Mouse (Mus musculus) midbrain, embryonic 10.5 days (tissue): ENCODE data around the gene Gtf3a. TPM values are rescaled to one million over a fixed set of nuclear protein-coding genes. Genes with fewer than 3 reads are reported as not detected.
"Not testable (repeated sequence)": the region's sequence is repeated elsewhere in the genome, so short reads cannot be mapped to it uniquely, and the experiment has no call there.

ENCODE experiments used
- DNase-seq: peaks from one replicate; pipeline ENCODE4 v3.0.0-alpha.2; 2017; ENCODE audit warnings: low spot score
- H3K27ac ChIP-seq: fragments of 300-500 bp; sonication (generic); replicated peaks from 2 replicates; pipeline ENCODE4 v1.5.1; 2016; ENCODE audit warnings: mild to moderate bottlenecking
- H3K27me3 ChIP-seq: fragments of 300-500 bp; sonication (generic); 2 replicates; pipeline ENCODE4 v1.6.1; 2016; ENCODE audit warnings: low read depth, mild to moderate bottlenecking; ENCODE audit not compliant: poor library complexity, severe bottlenecking
- H3K36me3 ChIP-seq: fragments of 300-500 bp; sonication (generic); 2 replicates; pipeline ENCODE4 v1.6.1; 2016; ENCODE audit warnings: mild to moderate bottlenecking, moderate library complexity
- H3K4me1 ChIP-seq: fragments of 300-500 bp; sonication (generic); 2 replicates; pipeline ENCODE4 v1.6.1; 2016
- H3K4me3 ChIP-seq: fragments of 300-500 bp; sonication (generic); 2 replicates; pipeline ENCODE4 v1.5.1; 2016; ENCODE audit warnings: mild to moderate bottlenecking, moderate library complexity
- H3K9me3 ChIP-seq: fragments of 300-500 bp; sonication (generic); replicated peaks from 2 replicates; pipeline ENCODE4 v1.6.1; 2016; ENCODE audit warnings: mild to moderate bottlenecking
- WGBS: fragments of 180-500 bp; shearing (Covaris S2); methylation state at CpG from one replicate; pipeline ENCODE4 v1.1.7; 2016; 5-methylcytosine and 5-hydroxymethylcytosine counted together
- polyA plus RNA-seq: library from polyadenylated mRNA; unstranded; fragments of >200 nt; fragmentation: Nextera tagmentation; extraction: Ambion mirVana; gene quantifications from 2 replicates; pipeline ENCODE4 v1.2.1, GENCODE M21; 2016

Gtf3a gene
- polyA plus RNA-seq, 1 experiment from 2014 or later = 121 TPM

- DNase-seq = no peak
- 36% methylated on average over 6 of the region's 6 CpGs for WGBS
- Histone ChIP-seq H3K4me3 (peak overlapping the region; percentile 47), H3K4me1 (peaks cover 17% of the 10 kb centered on the region), H3K27me3 (peaks cover 14% of the 10 kb centered on the region), H3K9me3 (no peaks in the 10 kb centered on the region), H3K27ac (peak overlapping the region; percentile 70), H3K36me3 (no peaks in the 10 kb centered on the region)
Observed at GRCm38 (mm10) chr5:146919874-146920273, 28.6 kb upstream of the Gtf3a start.

GRCm38 (mm10) chr5:146920314-146921161 lies 27.9 kb upstream of the Gtf3a start:
- no peaks in the 10 kb centered on the region for H3K36me3 ChIP-seq
- H3K4me3 ChIP-seq = peak overlapping the region; percentile 47
- DNase-seq = no peak
- H3K27me3 ChIP-seq = peaks cover 14% of the 10 kb centered on the region
- H3K4me1 ChIP-seq = peaks cover 17% of the 10 kb centered on the region
- no peaks in the 10 kb centered on the region for H3K9me3 ChIP-seq
- H3K27ac ChIP-seq = peak overlapping the region; percentile 70
- WGBS = 6% methylated on average over 26 of the region's 27 CpGs

GRCm38 (mm10) chr5:146921224-146921623 lies 27.2 kb upstream of the Gtf3a start:
- peaks cover 17% of the 10 kb centered on the region for H3K4me1 ChIP-seq
- DNase-seq = no peak
- H3K4me3 ChIP-seq = no peak overlapping the region
- peaks cover 14% of the 10 kb centered on the region for H3K27me3 ChIP-seq
- H3K9me3 ChIP-seq = no peaks in the 10 kb centered on the region
- WGBS = 47% methylated on average over 8 of the region's 8 CpGs
- H3K36me3 ChIP-seq = no peaks in the 10 kb centered on the region
- H3K27ac ChIP-seq = no peak overlapping the region

GRCm38 (mm10) chr5:146923547-146923946 lies 24.9 kb upstream of the Gtf3a start:
- no peaks in the 10 kb centered on the region for H3K9me3 ChIP-seq
- no peak for DNase-seq
- H3K27ac ChIP-seq = no peak overlapping the region
- H3K36me3 ChIP-seq = no peaks in the 10 kb centered on the region
- H3K4me3 ChIP-seq = no peak overlapping the region
- peaks cover 17% of the 10 kb centered on the region for H3K4me1 ChIP-seq
- peaks cover 14% of the 10 kb centered on the region for H3K27me3 ChIP-seq
- WGBS = 78% methylated on average over 5 of the region's 5 CpGs

GRCm38 (mm10) chr5:146926673-146927072 lies 21.8 kb upstream of the Gtf3a start:
- H3K4me3 ChIP-seq = no peak overlapping the region
- no peaks in the 10 kb centered on the region for H3K36me3 ChIP-seq
- no peaks in the 10 kb centered on the region for H3K9me3 ChIP-seq
- no peaks in the 10 kb centered on the region for H3K27me3 ChIP-seq
- 91% methylated on average over 5 of the region's 5 CpGs for WGBS
- H3K4me1 ChIP-seq = no peaks in the 10 kb centered on the region
- no peak for DNase-seq
- H3K27ac ChIP-seq = no peak overlapping the region

- Histone ChIP-seq H3K27ac (no peak overlapping the region), H3K4me1 (no peaks in the 10 kb centered on the region), H3K27me3 (no peaks in the 10 kb centered on the region), H3K36me3 (no peaks in the 10 kb centered on the region), H3K4me3 (no peak overlapping the region), H3K9me3 (no peaks in the 10 kb centered on the region)
- 93% methylated on average over 7 of the region's 7 CpGs for WGBS
- no peak for DNase-seq
Observed at GRCm38 (mm10) chr5:146931422-146931821, 17.0 kb upstream of the Gtf3a start.

- Histone ChIP-seq H3K4me1 (no peaks in the 10 kb centered on the region), H3K4me3 (no peak overlapping the region), H3K9me3 (no peaks in the 10 kb centered on the region), H3K36me3 (no peaks in the 10 kb centered on the region), H3K27me3 (no peaks in the 10 kb centered on the region), H3K27ac (no peak overlapping the region)
- no peak for DNase-seq
- WGBS = 84% methylated on average over 16 of the region's 16 CpGs
Observed at GRCm38 (mm10) chr5:146931904-146932553, 16.4 kb upstream of the Gtf3a start.

- Histone ChIP-seq H3K36me3 (no peaks in the 10 kb centered on the region), H3K27me3 (no peaks in the 10 kb centered on the region), H3K9me3 (no peaks in the 10 kb centered on the region), H3K27ac (no peak overlapping the region), H3K4me1 (no peaks in the 10 kb centered on the region), H3K4me3 (no peak overlapping the region)
- no peak for DNase-seq
- 84% methylated on average over 12 of the region's 12 CpGs for WGBS
Observed at GRCm38 (mm10) chr5:146933466-146933865, 15.0 kb upstream of the Gtf3a start.

- Histone ChIP-seq H3K9me3 (peaks cover 3% of the 10 kb centered on the region; the same call in 1 of the 2 replicates), H3K36me3 (no peaks in the 10 kb centered on the region), H3K4me3 (no peak overlapping the region), H3K4me1 (no peaks in the 10 kb centered on the region), H3K27ac (no peak overlapping the region), H3K27me3 (no peaks in the 10 kb centered on the region)
- no peak for DNase-seq
- 87% methylated on average over 32 of the region's 32 CpGs for WGBS
Observed at GRCm38 (mm10) chr5:146937541-146938503, 10.6 kb upstream of the Gtf3a start.

GRCm38 (mm10) chr5:146939109-146939796 lies 9.2 kb upstream of the Gtf3a start:
- DNase-seq = no peak
- H3K4me3 ChIP-seq = no peak overlapping the region
- no peaks in the 10 kb centered on the region for H3K27me3 ChIP-seq
- no peaks in the 10 kb centered on the region for H3K36me3 ChIP-seq
- H3K9me3 ChIP-seq = peaks cover 3% of the 10 kb centered on the region; the same call in 1 of the 2 replicates
- H3K27ac ChIP-seq = no peak overlapping the region
- 88% methylated on average over 16 of the region's 16 CpGs for WGBS
- H3K4me1 ChIP-seq = no peaks in the 10 kb centered on the region

- H3K9me3 ChIP-seq = peaks cover 7% of the 10 kb centered on the region; the same call in 1 of the 2 replicates
- H3K27me3 ChIP-seq = no peaks in the 10 kb centered on the region
- H3K27ac ChIP-seq = no peak overlapping the region
- no peak overlapping the region for H3K4me3 ChIP-seq
- no peak for DNase-seq
- no peaks in the 10 kb centered on the region for H3K4me1 ChIP-seq
- WGBS = 24% methylated on average over 7 of the region's 7 CpGs
- H3K36me3 ChIP-seq = no peaks in the 10 kb centered on the region
Observed at GRCm38 (mm10) chr5:146940219-146940618, 8.2 kb upstream of the Gtf3a start.

GRCm38 (mm10) chr5:146941939-146942338 lies 6.5 kb upstream of the Gtf3a start:
- H3K9me3 ChIP-seq, H3K4me3 ChIP-seq, DNase-seq, H3K27me3 ChIP-seq, H3K27ac ChIP-seq, H3K4me1 ChIP-seq, H3K36me3 ChIP-seq: not testable (repeated sequence)
- 35% methylated on average over 2 of the region's 2 CpGs for WGBS
